Mouse (Mus musculus): ENCODE results near the gene Exoc4. TPM values are rescaled to one million over a fixed set of nuclear protein-coding genes. Genes with fewer than 3 reads are reported as not detected.

The Exoc4 gene
- polyA plus RNA-seq, 1 experiment from 2014 or later = 25.3 TPM

DNA sequence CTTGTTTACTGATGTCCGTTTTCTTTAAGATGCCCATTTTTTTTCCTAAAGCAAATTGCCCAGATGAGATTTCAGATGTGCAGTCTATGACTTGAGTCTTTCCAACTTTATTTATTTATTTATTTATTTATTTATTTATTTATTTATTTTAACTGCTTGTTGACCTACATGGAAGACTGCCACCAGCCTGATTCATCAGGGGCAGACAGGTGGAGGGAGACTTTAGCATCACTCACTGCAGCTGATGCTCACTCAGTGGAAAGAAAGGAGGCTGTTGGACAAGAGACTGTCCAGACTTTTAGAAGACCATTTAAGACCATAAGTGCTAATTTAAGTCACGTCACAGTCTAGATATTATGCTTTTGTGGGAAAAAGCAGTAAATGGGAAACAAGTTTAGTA is 313.0 kb downstream of the Exoc4 start:
- Histone ChIP-seq H3K4me1 (ENCODE audit: control insufficient read depth, insufficient read depth, low read length) (no peaks in the 10 kb centered on the region), H3K27me3 (replicated peaks; ENCODE audit: control insufficient read depth, insufficient read depth, low read length) (no peaks in the 10 kb centered on the region), H3K4me2 (ENCODE audit: low read depth, low read length) (no peak overlapping the region), H3K36me3 (ENCODE audit: control insufficient read depth, insufficient read depth, low read length) (no peaks in the 10 kb centered on the region), H3K9me3 (ENCODE audit: control insufficient read depth, low read length) (no peaks in the 10 kb centered on the region), H3K27ac (replicated peaks; ENCODE audit: low read depth, low read length) (no peak overlapping the region), H3K4me3 (ENCODE audit: low read depth, low read length) (no peak overlapping the region), H3K9ac (ENCODE audit: low read depth, low read length) (no peak overlapping the region)
- DNase-seq (ENCODE audit: low spot score) (no peak), ATAC-seq (ENCODE audit: low read depth) (no peak)
- 86% methylated on average over 2 of the region's 2 CpGs for WGBS

DNA sequence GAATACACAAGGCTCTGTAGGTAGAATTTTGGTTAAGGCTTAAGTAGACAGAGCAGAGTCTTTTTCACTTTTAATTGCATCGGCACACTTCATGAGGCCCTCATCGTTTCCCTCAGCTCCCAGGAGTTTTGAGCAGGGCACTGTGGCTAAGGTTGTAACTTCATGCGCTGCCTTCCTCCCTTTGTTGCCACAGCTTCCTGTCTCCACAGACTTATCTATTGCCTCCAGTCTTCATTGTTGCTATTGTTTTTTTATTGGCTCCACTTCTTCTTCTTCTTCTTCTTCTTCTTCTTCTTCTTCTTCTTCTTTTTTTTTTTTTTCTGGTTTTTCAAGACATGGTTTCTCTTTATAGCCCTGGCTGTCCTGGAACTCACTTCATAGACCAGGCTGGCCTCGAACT is 327.1 kb downstream of the Exoc4 start:
- no peak overlapping the region for H3K4me3 ChIP-seq (ENCODE audit: low read depth, low read length)
- H3K9ac ChIP-seq (ENCODE audit: low read depth, low read length) = no peak overlapping the region
- H3K36me3 ChIP-seq (ENCODE audit: control insufficient read depth, insufficient read depth, low read length) = no peaks in the 10 kb centered on the region
- H3K27ac ChIP-seq (replicated peaks; ENCODE audit: low read depth, low read length) = no peak overlapping the region
- no peaks in the 10 kb centered on the region for H3K4me1 ChIP-seq (ENCODE audit: control insufficient read depth, insufficient read depth, low read length)
- H3K4me2 ChIP-seq (ENCODE audit: low read depth, low read length) = no peak overlapping the region
- H3K9me3 ChIP-seq (ENCODE audit: control insufficient read depth, low read length) = no peaks in the 10 kb centered on the region
- WGBS = 84% methylated on average over 4 of the region's 4 CpGs
- DNase-seq (ENCODE audit: low spot score) = no peak
- H3K27me3 ChIP-seq (replicated peaks; ENCODE audit: control insufficient read depth, insufficient read depth, low read length) = no peaks in the 10 kb centered on the region
- ATAC-seq (ENCODE audit: low read depth) = no peak

DNA sequence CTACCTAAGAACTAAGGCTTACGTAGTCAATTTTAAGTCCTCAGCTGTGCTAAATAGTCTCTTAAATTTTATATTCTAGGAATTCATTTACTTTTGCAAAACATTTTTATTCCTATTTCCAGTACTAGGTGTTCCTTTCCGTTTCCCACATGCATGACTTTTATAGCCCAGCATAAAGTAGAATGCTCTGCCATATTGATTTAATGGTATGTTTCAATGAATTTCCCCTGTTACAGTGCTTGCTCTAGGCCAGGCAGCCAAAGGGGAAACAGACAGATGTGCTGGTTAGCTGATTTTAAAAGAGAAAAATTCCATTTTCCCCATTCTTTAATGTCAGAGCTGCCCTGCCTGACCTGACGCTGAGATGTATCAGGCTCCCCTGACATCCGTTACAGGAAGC is 359.6 kb downstream of the Exoc4 start:
- DNase-seq (ENCODE audit: low spot score) (no peak), ATAC-seq (ENCODE audit: low read depth) (no peak)
- no peaks in the 10 kb centered on the region for H3K4me1 ChIP-seq (ENCODE audit: control insufficient read depth, insufficient read depth, low read length)
- H3K9me3 ChIP-seq (ENCODE audit: control insufficient read depth, low read length) = no peaks in the 10 kb centered on the region
- no peak overlapping the region for H3K4me3 ChIP-seq (ENCODE audit: low read depth, low read length)
- WGBS = 79% methylated on average over 4 of the region's 4 CpGs
- H3K27me3 ChIP-seq (replicated peaks; ENCODE audit: control insufficient read depth, insufficient read depth, low read length) = no peaks in the 10 kb centered on the region
- no peak overlapping the region for H3K27ac ChIP-seq (replicated peaks; ENCODE audit: low read depth, low read length)
- H3K9ac ChIP-seq (ENCODE audit: low read depth, low read length) = no peak overlapping the region
- H3K4me2 ChIP-seq (ENCODE audit: low read depth, low read length) = no peak overlapping the region
- H3K36me3 ChIP-seq (ENCODE audit: control insufficient read depth, insufficient read depth, low read length) = no peaks in the 10 kb centered on the region

DNA sequence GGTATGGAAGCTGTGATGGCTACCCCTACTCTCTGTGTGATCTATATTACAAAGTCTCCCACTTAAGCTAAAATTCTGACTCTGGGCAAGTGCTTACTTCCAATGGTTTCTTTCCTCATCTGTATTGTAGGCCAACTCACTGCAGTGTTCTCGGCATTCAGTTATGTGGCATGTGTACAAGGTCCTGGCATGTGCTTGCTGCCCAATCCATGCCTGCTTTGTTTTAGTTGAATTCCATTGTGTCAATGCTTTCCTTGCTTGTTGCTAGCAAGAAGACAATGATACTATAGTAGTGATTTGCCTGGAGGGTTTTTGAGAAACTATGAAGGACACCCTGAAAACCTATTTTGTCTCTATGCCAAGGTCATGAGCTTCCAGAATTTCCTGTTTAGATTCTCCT is 365.1 kb downstream of the Exoc4 start:
- no peaks in the 10 kb centered on the region for H3K27me3 ChIP-seq (replicated peaks; ENCODE audit: control insufficient read depth, insufficient read depth, low read length)
- H3K9ac ChIP-seq (ENCODE audit: low read depth, low read length) = no peak overlapping the region
- no peaks in the 10 kb centered on the region for H3K4me1 ChIP-seq (ENCODE audit: control insufficient read depth, insufficient read depth, low read length)
- WGBS = 67% methylated on average over 1 of the region's 1 CpGs
- no peak for ATAC-seq (ENCODE audit: low read depth)
- H3K4me3 ChIP-seq (ENCODE audit: low read depth, low read length) = no peak overlapping the region
- H3K36me3 ChIP-seq (ENCODE audit: control insufficient read depth, insufficient read depth, low read length) = no peaks in the 10 kb centered on the region
- H3K4me2 ChIP-seq (ENCODE audit: low read depth, low read length) = no peak overlapping the region
- H3K9me3 ChIP-seq (ENCODE audit: control insufficient read depth, low read length) = no peaks in the 10 kb centered on the region
- H3K27ac ChIP-seq (replicated peaks; ENCODE audit: low read depth, low read length) = no peak overlapping the region
- no peak for DNase-seq (ENCODE audit: low spot score)

DNA sequence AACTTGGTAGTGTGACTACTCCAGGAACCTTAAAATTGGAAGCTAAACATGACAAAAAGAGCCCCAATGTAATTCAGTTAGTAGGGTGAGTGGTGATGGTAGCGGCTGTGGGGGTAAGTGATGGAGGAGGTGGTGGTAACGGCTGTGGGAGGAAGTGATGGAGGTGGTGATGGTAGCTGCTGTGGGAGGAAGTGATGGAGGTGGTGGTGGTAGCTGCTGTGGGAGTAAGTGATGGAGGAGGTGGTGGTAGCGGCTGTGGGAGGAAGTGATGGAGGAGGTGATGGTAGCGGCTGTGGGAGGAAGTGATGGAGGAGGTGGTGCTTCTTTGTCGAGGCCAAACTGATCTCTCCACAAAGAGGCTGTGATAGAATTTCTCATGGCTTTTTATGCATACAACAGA is 369.7 kb downstream of the Exoc4 start:
- no peak overlapping the region for H3K27ac ChIP-seq (replicated peaks; ENCODE audit: low read depth, low read length)
- ATAC-seq (ENCODE audit: low read depth) (no peak), DNase-seq (ENCODE audit: low spot score) (no peak)
- no peaks in the 10 kb centered on the region for H3K9me3 ChIP-seq (ENCODE audit: control insufficient read depth, low read length)
- whole genome bisulfite sequencing = 98% methylated on average over 5 of the region's 5 CpGs
- no peak overlapping the region for H3K4me2 ChIP-seq (ENCODE audit: low read depth, low read length)
- no peaks in the 10 kb centered on the region for H3K27me3 ChIP-seq (replicated peaks; ENCODE audit: control insufficient read depth, insufficient read depth, low read length)
- H3K4me1 ChIP-seq (ENCODE audit: control insufficient read depth, insufficient read depth, low read length) = no peaks in the 10 kb centered on the region
- H3K36me3 ChIP-seq (ENCODE audit: control insufficient read depth, insufficient read depth, low read length) = no peaks in the 10 kb centered on the region
- no peak overlapping the region for H3K4me3 ChIP-seq (ENCODE audit: low read depth, low read length)
- no peak overlapping the region for H3K9ac ChIP-seq (ENCODE audit: low read depth, low read length)

DNA sequence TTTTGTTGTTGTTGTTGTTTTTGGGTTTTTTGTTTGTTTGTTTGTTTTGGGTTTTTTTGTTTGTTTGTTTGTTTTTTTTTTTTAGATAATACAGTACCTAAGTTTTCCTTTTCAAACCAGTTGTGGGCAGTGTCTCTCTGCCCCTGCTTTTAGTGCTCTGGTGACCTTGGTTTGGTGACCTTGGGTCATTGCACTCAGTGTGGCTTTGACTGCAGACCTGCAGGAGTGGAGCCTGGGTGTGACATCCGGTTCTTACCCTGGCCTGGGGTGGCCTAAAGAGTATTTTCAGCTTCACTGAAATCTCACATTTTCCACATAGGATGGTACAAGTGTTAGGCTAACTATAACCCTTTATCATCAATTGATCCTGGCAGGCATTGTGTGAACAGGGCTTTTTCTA is 371.8 kb downstream of the Exoc4 start:
- Histone ChIP-seq H3K27me3 (replicated peaks; ENCODE audit: control insufficient read depth, insufficient read depth, low read length) (no peaks in the 10 kb centered on the region), H3K9ac (ENCODE audit: low read depth, low read length) (no peak overlapping the region), H3K36me3 (ENCODE audit: control insufficient read depth, insufficient read depth, low read length) (no peaks in the 10 kb centered on the region), H3K4me3 (ENCODE audit: low read depth, low read length) (no peak overlapping the region), H3K27ac (replicated peaks; ENCODE audit: low read depth, low read length) (no peak overlapping the region), H3K4me2 (ENCODE audit: low read depth, low read length) (no peak overlapping the region), H3K9me3 (ENCODE audit: control insufficient read depth, low read length) (no peaks in the 10 kb centered on the region), H3K4me1 (ENCODE audit: control insufficient read depth, insufficient read depth, low read length) (no peaks in the 10 kb centered on the region)
- WGBS = 52% methylated on average over 1 of the region's 1 CpGs
- ATAC-seq (ENCODE audit: low read depth) = no peak
- no peak for DNase-seq (ENCODE audit: low spot score)

DNA sequence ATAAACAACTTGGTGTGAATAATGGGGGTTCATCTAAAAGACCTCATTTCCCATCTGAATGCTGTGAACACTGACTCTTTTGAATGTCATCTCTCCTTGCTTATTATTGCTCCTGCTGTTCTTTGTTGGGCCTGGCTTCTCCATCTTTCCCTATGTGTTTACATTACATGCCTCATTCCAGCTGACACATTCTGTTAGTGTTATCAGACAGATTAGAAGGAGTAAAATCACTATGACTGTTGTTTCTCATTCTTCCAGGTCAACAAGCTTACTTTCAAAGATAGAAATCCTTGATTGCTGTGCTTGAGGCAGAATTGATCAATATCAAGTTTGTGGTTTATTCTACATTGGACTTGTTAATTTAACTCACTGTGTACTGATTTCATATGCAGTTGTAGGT is 377.0 kb downstream of the Exoc4 start:
- peaks cover 12% of the 10 kb centered on the region for H3K9me3 ChIP-seq (ENCODE audit: control insufficient read depth, low read length)
- H3K4me3 ChIP-seq (ENCODE audit: low read depth, low read length) = no peak overlapping the region
- H3K4me2 ChIP-seq (ENCODE audit: low read depth, low read length) = no peak overlapping the region
- no peaks in the 10 kb centered on the region for H3K4me1 ChIP-seq (ENCODE audit: control insufficient read depth, insufficient read depth, low read length)
- no peaks in the 10 kb centered on the region for H3K27me3 ChIP-seq (replicated peaks; ENCODE audit: control insufficient read depth, insufficient read depth, low read length)
- H3K9ac ChIP-seq (ENCODE audit: low read depth, low read length) = no peak overlapping the region
- no peak overlapping the region for H3K27ac ChIP-seq (replicated peaks; ENCODE audit: low read depth, low read length)
- ATAC-seq (ENCODE audit: low read depth) (no peak), DNase-seq (ENCODE audit: low spot score) (peak; percentile 8)
- no peaks in the 10 kb centered on the region for H3K36me3 ChIP-seq (ENCODE audit: control insufficient read depth, insufficient read depth, low read length)

DNA sequence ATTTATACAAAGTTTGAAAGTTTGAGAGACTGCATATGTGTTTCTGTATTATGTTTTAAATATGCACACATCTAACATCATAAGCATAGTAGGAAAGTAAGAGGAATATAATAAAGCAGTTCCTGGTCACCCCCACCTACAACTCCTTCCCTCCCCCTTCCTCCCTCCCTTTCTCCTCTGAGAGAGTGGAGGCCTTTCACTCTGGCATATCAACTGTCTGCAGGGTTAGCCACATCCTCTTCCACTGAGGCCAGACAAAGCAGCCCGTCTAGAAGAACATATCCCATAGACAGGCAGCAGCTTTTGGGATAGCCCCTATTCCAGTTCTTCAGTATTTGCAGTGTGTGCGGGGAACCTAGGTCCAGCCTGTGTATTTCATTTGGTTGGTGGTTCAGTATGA is 382.2 kb downstream of the Exoc4 start:
- 100% methylated on average over 2 of the region's 2 CpGs for WGBS
- H3K4me3 ChIP-seq (ENCODE audit: low read depth, low read length) = no peak overlapping the region

DNA sequence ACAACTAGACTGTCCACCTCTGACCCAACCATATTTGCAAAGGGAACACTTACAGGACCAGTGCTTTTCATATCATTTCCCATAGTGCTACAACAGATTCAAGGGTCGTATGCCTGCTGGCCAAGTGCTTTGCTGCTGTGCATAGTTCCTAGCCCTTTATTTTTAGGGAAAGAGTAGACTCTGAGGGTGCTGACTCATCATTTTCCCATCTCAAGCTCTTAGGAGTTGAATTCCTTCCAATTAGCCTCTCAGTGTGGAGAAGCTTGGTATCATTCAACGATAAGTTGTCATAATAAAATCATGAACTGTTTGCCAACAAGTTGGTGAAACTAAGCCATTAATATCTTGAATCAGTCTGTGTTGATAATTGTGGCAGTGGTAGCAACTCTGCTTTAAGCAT is 388.3 kb downstream of the Exoc4 start:
- Histone ChIP-seq H3K36me3 (ENCODE audit: control insufficient read depth, insufficient read depth, low read length) (no peaks in the 10 kb centered on the region), H3K27me3 (replicated peaks; ENCODE audit: control insufficient read depth, insufficient read depth, low read length) (no peaks in the 10 kb centered on the region), H3K4me3 (ENCODE audit: low read depth, low read length) (no peak overlapping the region), H3K4me2 (ENCODE audit: low read depth, low read length) (no peak overlapping the region), H3K9me3 (ENCODE audit: control insufficient read depth, low read length) (no peaks in the 10 kb centered on the region), H3K9ac (ENCODE audit: low read depth, low read length) (no peak overlapping the region), H3K27ac (replicated peaks; ENCODE audit: low read depth, low read length) (no peak overlapping the region), H3K4me1 (ENCODE audit: control insufficient read depth, insufficient read depth, low read length) (no peaks in the 10 kb centered on the region)
- no peak for ATAC-seq (ENCODE audit: low read depth)
- no peak for DNase-seq (ENCODE audit: low spot score)
- 75% methylated on average over 2 of the region's 2 CpGs for WGBS

More for the DNA sequence above, 382.2 kb downstream of the Exoc4 start:
- H3K9me3 ChIP-seq (ENCODE audit: control insufficient read depth, low read length) = peaks cover 12% of the 10 kb centered on the region
- ATAC-seq (ENCODE audit: low read depth) = no peak
- H3K4me2 ChIP-seq (ENCODE audit: low read depth, low read length) = no peak overlapping the region
- DNase-seq (ENCODE audit: low spot score) = no peak
- H3K27ac ChIP-seq (replicated peaks; ENCODE audit: low read depth, low read length) = no peak overlapping the region
- H3K9ac ChIP-seq (ENCODE audit: low read depth, low read length) = no peak overlapping the region
- H3K27me3 ChIP-seq (replicated peaks; ENCODE audit: control insufficient read depth, insufficient read depth, low read length) = no peaks in the 10 kb centered on the region
- no peaks in the 10 kb centered on the region for H3K4me1 ChIP-seq (ENCODE audit: control insufficient read depth, insufficient read depth, low read length)
- H3K36me3 ChIP-seq (ENCODE audit: control insufficient read depth, insufficient read depth, low read length) = no peaks in the 10 kb centered on the region
